Mouse (Mus musculus) gastrocnemius, adult 2 months (tissue): ENCODE results near the gene Id3. TPM values are rescaled to one million over a fixed set of nuclear protein-coding genes. Genes with fewer than 3 reads are reported as not detected.

Experiments
- DNase-seq: peaks from one replicate; pipeline ENCODE4 v3.0.0; 2022
- H3K27ac ChIP-seq: fragments of 200-600 bp; 2 replicates; pipeline ENCODE4 v1.8.1; 2022; ENCODE audit warnings: mild to moderate bottlenecking
- H3K4me3 ChIP-seq: fragments of 200-600 bp; 2 replicates; pipeline ENCODE4 v1.8.1; 2022; ENCODE audit warnings: mild to moderate bottlenecking, moderate library complexity
- CTCF ChIP-seq: fragments of 200-600 bp; IDR thresholded peaks from 2 replicates; pipeline ENCODE4 v1.8.1; 2022; ENCODE audit warnings: antibody characterized with exemption, mild to moderate bottlenecking, moderate library complexity
- intact Hi-C: fragments of 180-260 bp; cut with DNase I; formaldehyde crosslinking; loops from one replicate; pipeline ENCODE4 v1.15.1; 2025
- total RNA-seq, 2 experiments: library from RNA; stranded (reverse); gene quantifications; 2 replicates each; pipeline ENCODE4 v1.2.3; 2021

Id3 gene
- total RNA-seq, 2 experiments from 2014 or later: 11.3 to 21.9 TPM

DNA sequence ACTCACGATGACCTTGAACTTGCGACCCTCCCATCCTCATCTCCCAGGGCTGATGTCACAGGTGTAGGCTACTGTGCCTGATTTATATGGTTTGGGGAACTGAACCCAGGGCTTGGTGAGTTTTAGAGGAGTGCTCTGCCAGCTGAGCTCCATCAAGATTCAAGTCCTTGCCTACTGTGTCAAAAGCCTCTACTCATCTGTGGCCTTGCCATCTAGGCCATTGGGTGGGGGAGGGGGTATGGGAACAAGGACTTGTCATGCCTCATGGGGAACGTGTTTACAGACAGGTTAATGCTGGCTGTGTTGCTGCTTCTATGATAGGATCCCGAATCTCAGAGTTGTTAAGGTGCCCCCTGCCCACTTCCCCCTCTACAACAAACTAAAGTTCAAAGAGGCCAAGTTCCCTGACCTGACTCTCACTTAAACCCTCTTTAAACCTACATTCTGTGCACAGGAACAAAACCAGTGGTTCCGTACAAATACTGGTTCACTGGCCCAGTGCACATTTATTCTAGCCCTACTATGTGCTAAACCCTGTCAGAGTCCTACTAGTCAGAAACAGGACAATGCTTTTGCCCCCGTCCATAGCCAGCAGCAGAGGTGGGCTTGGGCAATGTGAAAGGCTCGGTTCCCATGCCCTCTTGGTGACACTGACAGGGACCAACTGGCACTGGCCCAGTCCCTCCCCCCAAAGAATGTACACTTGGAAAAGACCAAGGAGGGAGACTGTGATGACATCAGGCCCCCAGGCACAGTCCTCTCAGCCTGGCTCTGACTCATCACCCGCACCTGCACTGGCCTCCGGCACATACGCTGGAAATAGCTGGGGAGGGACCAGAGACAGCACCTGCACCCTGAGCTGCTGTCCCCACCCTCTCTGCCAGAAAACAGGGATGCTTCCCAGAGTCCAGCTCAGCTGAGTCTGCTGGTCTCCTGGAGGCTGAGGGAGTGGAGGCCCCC is 33.1 kb upstream of the Id3 start:
- Histone ChIP-seq H3K4me3 (no peak overlapping the region), H3K27ac (no peak overlapping the region)
- no peak for DNase-seq
- intact Hi-C loops: no loop called here
- TF ChIP-seq CTCF: no peak

DNA sequence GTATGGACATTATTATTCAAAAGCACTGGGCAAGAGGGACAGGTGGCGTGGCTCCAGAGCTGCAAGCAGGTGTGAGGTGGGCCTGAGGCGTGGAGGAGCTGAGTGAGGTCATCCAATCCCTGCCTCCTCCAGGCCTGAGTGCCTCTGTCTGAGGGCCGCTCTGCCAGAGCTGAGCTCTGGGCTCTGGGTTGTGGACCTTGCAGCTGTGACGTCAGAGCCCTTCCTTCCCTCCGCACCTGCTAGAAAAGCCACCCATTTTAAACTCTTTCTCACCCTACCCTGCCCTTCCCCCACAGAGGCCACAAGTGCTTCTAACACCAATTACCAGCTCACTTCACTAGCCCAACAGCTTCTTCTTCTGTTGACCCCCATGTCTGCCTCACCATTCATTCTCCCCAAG is 31.0 kb upstream of the Id3 start:
- H3K4me3 ChIP-seq: no peak overlapping the region
- intact Hi-C loops: no loop called here
- no peak overlapping the region for H3K27ac ChIP-seq
- DNase-seq: no peak
- TF ChIP-seq CTCF: no peak

- TF ChIP-seq CTCF: no peak
- no peak overlapping the region for H3K27ac ChIP-seq
- H3K4me3 ChIP-seq: no peak overlapping the region
- DNase-seq: no peak
- intact Hi-C loops: no loop called here
Measured at GRCm38 (mm10) chr4:136114747-136115146, 28.6 kb upstream of the Id3 start.

DNA sequence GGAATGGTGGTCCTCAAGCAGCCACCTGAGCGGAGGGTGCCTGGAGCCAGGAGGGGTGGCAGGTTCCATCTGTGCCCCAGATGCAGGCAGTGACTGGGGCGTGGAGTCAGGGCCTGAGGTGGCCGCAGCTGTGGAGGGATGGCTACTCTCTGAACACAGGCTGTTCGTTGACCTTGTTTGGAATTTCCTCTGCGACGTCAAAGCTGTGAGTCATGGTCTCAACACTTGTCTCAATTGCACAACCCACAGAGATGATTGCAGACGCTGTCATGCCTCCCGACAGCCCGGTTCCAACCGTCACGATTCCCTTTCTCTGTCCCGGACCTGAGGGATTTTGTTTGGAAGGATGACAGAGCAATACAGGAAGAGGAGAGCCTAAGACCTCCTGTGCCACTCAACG is 26.3 kb upstream of the Id3 start:
- H3K4me3 ChIP-seq: peak overlapping the region; percentile 52
- peak overlapping the region; percentile 76 for H3K27ac ChIP-seq
- no peak for TF ChIP-seq CTCF
- DNase-seq: peak; percentile 74
- intact Hi-C loops: no loop called here

- intact Hi-C loops: no loop called here
- DNase-seq: peak; percentile 33
- H3K27ac ChIP-seq: peak overlapping the region; percentile 43; the same call in 1 of the 2 replicates
- no peak overlapping the region for H3K4me3 ChIP-seq
- TF ChIP-seq CTCF: no peak
Measured at GRCm38 (mm10) chr4:136120041-136120440, 23.3 kb upstream of the Id3 start.

GRCm38 (mm10) chr4:136121158-136121557 is 22.1 kb upstream of the Id3 start:
- H3K27ac ChIP-seq: no peak overlapping the region
- H3K4me3 ChIP-seq: no peak overlapping the region
- intact Hi-C loops: no loop called here
- TF ChIP-seq CTCF: no peak
- DNase-seq: no peak

DNA sequence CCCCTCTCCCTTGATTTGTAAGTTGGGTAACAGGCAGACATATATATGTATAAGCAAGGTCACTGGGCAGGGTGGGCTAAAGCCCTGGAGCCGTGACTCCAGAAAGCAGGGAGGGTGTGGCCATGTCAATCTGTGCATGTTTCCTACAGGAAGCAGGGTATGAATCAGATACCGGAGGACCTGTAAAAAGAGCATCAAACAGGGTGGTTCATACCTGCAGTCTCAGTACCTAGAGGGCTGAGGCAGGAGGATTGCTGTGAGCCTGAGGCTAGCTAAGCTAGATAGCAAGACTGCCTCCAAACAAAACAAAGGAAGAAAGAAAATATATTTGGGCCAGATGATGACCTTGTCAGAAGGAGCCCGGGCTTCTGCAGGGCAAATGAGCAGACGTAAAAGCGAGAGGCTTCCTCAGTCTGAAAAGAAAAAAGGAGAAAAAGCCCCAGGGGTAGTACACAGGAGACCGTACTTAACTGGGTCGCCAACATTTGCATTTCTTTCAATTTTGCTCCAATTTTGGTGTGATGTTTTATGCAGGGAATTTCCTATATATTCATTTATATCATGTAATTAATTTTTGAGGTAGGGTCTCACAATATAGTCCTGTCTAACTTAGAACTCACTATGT is 21.3 kb upstream of the Id3 start:
- peak overlapping the region; percentile 84; the same call in 1 of the 2 replicates for H3K27ac ChIP-seq
- intact Hi-C loops: no loop called here
- no peak overlapping the region for H3K4me3 ChIP-seq
- no peak for DNase-seq
- TF ChIP-seq CTCF: no peak

DNA sequence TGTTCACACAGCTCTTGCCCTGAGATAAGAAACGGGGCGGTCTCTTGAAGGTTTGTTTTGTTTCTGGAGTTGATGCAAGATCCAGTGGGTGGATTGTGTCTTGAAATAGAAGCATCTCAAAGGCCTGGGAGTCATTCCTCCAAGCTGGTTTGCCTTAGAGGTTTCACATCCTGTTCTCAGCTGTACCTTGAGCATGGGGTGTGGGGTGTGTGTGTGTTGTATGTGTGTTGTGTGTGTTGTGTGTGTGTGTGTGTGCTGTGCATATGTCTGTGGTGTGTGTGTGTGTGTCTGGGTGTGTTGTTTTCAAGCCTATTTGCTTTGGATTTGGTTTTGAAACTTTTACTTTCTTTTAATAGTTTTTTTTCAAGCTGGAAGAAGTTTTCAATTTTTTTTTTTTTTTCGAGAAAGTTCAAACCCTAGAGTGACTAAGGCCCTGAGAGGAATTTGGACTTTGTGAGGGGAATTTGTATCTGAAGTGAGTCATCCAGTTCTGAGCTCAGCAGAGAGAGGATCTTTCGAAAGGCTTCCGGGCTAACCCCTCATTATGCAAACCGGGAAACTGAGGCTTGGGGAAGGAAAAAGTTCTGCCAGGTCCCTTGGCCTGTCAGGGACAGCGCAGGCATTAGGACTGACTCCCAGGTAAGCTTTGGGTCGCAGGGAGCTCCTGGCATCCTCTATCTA is 20.0 kb upstream of the Id3 start:
- DNase-seq: no peak
- intact Hi-C loops: no loop called here
- Histone ChIP-seq H3K27ac (peak overlapping the region; percentile 84), H3K4me3 (peak overlapping the region; percentile 6; the same call in 1 of the 2 replicates)
- no peak for TF ChIP-seq CTCF

DNA sequence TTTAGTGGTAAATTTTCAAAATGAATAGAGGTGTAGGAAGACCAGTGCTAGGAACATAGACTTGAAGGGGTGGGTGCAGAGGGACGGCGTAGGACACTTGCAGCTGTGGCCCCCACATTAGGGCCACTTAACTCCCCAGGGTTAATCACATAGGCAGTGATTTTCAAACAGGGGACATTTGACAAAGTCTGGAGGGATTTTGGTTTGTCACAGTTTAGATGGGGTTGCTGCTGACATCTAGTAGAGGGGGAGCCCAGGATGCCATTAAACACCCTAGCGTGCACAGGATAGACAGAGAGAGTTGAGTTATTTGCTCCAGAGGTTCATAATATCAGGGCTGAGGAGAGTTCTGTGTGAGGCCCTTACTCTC is 19.5 kb upstream of the Id3 start:
- DNase-seq: no peak
- H3K27ac ChIP-seq: peak overlapping the region; percentile 84
- H3K4me3 ChIP-seq: peak overlapping the region; percentile 6; the same call in 1 of the 2 replicates
- intact Hi-C loops: no loop called here
- no peak for TF ChIP-seq CTCF

GRCm38 (mm10) chr4:136124581-136124980 is 18.7 kb upstream of the Id3 start:
- Histone ChIP-seq H3K4me3 (no peak overlapping the region), H3K27ac (no peak overlapping the region)
- DNase-seq: no peak
- intact Hi-C loops: no loop called here
- no peak for TF ChIP-seq CTCF

DNA sequence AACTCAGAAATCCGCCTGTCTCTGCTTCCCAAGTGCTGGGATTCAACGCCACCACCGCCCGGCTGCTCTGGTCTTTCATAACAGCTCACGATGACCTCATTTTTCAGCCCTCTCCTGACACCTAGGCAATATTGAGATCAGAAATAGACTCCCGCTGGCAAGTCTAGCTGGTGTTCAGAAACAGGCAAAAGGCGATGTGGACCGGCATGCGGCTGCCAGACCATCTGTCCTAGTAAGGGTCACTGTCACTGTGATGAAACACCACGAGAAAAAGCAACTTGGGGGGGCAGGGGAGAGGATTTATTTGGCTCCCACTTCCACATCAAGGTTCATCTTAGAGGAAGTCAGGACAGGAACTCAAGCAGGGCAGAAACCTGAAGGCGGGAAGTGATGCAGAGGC is 17.8 kb upstream of the Id3 start:
- peak overlapping the region; percentile 24; the same call in 1 of the 2 replicates for H3K27ac ChIP-seq
- no peak for TF ChIP-seq CTCF
- intact Hi-C loops: no loop called here
- H3K4me3 ChIP-seq: no peak overlapping the region
- no peak for DNase-seq

- H3K27ac ChIP-seq: peak overlapping the region; percentile 24; the same call in 1 of the 2 replicates
Measured at GRCm38 (mm10) chr4:136126019-136126418, 17.3 kb upstream of the Id3 start.

GRCm38 (mm10) chr4:136127670-136128069 is 15.6 kb upstream of the Id3 start:
- no peak overlapping the region for H3K4me3 ChIP-seq
- no peak overlapping the region for H3K27ac ChIP-seq
- no peak for DNase-seq
- no peak for TF ChIP-seq CTCF
- intact Hi-C loops: no loop called here

More at GRCm38 (mm10) chr4:136126019-136126418, 17.3 kb upstream of the Id3 start:
- TF ChIP-seq CTCF: no peak
- DNase-seq: no peak
- H3K4me3 ChIP-seq: no peak overlapping the region
- intact Hi-C loops: no loop called here
